Mouse (Mus musculus) adrenal gland, postnatal 0 days (tissue): ENCODE measurements around the gene Gzmg. TPM values are rescaled to one million over a fixed set of nuclear protein-coding genes. Genes with fewer than 3 reads are reported as not detected.

Source experiments
- polyA plus RNA-seq: library from polyadenylated mRNA; unstranded; fragments of >200 nt; fragmentation: Nextera tagmentation; extraction: Ambion mirVana; gene quantifications from 2 replicates; pipeline ENCODE4 v1.2.1, GENCODE M21; 2015

Gene Gzmg
- polyA plus RNA-seq: not detected in 2 replicates

GRCm38 (mm10) chr14:56159479-56159878 is at the start of gene Gzmg:
Gene Gzmg, minus strand, starts transcription at chr14:56159579.

DNA sequence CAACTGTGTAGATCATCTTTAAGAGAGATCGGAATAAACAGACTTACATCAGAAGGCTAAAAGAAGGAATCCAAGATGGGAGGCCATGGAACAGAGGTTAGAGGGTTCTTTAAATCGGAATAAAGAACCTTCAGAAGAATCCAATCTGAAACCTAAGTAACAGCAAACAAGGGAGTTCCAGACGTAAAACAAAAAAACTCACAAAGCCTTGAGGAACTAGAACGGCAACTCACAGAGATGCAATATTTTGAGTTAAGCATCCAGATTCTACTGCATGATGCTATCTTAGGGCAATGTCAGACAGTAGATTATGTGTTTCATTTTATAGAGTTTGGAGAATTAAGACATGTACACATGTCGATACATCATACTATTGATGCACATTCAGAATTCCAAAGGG is 15.1 kb upstream of the Gzmg start, which contains the start of gene Gzmn:
Gene Gzmn (minus strand): TSS at position 101 of the 400 bp plus-strand sequence.

DNA sequence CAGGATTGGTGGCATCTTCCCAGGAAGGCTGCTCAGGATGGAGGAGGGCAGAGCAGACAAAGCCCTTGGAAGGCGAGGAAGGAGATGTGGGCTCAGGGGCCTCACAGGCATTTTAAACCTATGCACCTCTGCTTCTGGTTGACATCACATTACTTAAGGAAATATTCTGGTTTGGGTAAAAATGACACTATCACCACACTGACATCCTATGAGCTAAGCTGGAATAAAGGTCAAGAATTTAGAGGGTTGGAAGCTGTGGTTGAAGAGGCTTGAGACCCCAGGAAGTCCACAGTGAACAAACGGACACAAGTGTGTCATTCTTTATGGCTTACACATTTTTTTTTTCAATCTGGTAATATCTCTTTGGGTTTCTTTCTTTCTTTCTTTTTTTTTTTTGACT is 26.9 kb downstream of the Gzmg start, which contains the start of gene Gzmd:
Gene Gzmd (minus strand): TSS at position 101 of the 400 bp plus-strand sequence.

GRCm38 (mm10) chr14:56120525-56120924 is 38.9 kb downstream of the Gzmg start, which contains the start of gene Gzme:
Gene Gzme, minus strand, starts transcription at chr14:56120625.

Other genes with a start within 250 kb of the Gzmg start
- 45.9 and 61.2 TPM in 2 replicates for gene Cma1, start 214.9 kb downstream of the Gzmg start, polyA plus RNA-seq
- gene Cma2, start 208.6 kb downstream of the Gzmg start, polyA plus RNA-seq: not detected in 2 replicates
- not detected in 2 replicates for gene Mcpt1, start 141.6 kb downstream of the Gzmg start, polyA plus RNA-seq
- not detected in 2 replicates for gene Mcpt9, start 129.1 kb downstream of the Gzmg start, polyA plus RNA-seq
- 0.12 TPM in 1 of 2 replicates, not detected in the other for gene Mcpt2, start 117.5 kb downstream of the Gzmg start, polyA plus RNA-seq
- gene Mcpt4, start 97.3 kb downstream of the Gzmg start, polyA plus RNA-seq: 3.6 and 6.1 TPM in 2 replicates
- 0.30 and 0.81 TPM in 2 replicates for gene Mcpt8, start 74.3 kb downstream of the Gzmg start, polyA plus RNA-seq
- gene Ctsg, start 57.0 kb downstream of the Gzmg start, polyA plus RNA-seq: 2.7 and 3.5 TPM in 2 replicates
- not detected in 2 replicates for gene Gzme, start 39.0 kb downstream of the Gzmg start, polyA plus RNA-seq
- gene Gzmd, start 27.0 kb downstream of the Gzmg start, polyA plus RNA-seq: not detected in 2 replicates
- gene Gzmn, start 15.0 kb upstream of the Gzmg start, polyA plus RNA-seq: not detected in 2 replicates
- gene Gzmf, start 51.8 kb upstream of the Gzmg start, polyA plus RNA-seq: not detected in 2 replicates
- 0.25 TPM in 1 of 2 replicates, not detected in the other for gene Gzmc, start 75.1 kb upstream of the Gzmg start, polyA plus RNA-seq
- gene Gzmb, start 102.7 kb upstream of the Gzmg start, polyA plus RNA-seq: 0.14 and 0.33 TPM in 2 replicates
- 0.24 and 0.48 TPM in 2 replicates for gene Atp12a, start 205.5 kb upstream of the Gzmg start, polyA plus RNA-seq
- 0.90 and 1.7 TPM in 2 replicates for gene Rnf17, start 243.0 kb upstream of the Gzmg start, polyA plus RNA-seq